Mouse (Mus musculus) intestine, embryonic 14.5 days (tissue): ENCODE measurements at regions not wholly inside any gene's neighbourhood (a gene's known extent, or its start where the extent isn't known, plus 50 kb on each side); places are given as distances from the start of the nearest gene placed in this dataset.

ENCODE experiments used
- ATAC-seq: fragments of 200-750 bp; cut with Nextera tagmentation; replicated peaks from 2 replicates; pipeline ENCODE4 v1.8.0; 2017; ENCODE audit warnings: low read depth, moderate number of reproducible peaks, moderate TSS enrichment, moderate library complexity; ENCODE audit not compliant: low FRiP score, low TSS enrichment
- DNase-seq: peaks from one replicate; pipeline ENCODE4 v3.0.0-alpha.2; 2018; ENCODE audit warnings: low spot score
- H3K27ac ChIP-seq: fragments of 300-500 bp; sonication (generic); 2 replicates; pipeline ENCODE4 v1.5.1; 2014; ENCODE audit warnings: low read depth, mild to moderate bottlenecking, control low read depth
- H3K27me3 ChIP-seq: fragments of 300-500 bp; sonication (generic); replicated peaks from 2 replicates; pipeline ENCODE4 v1.6.1; 2014; ENCODE audit warnings: low read length, control low read depth; ENCODE audit not compliant: control insufficient read depth, insufficient read depth
- H3K36me3 ChIP-seq: fragments of 300-500 bp; sonication (generic); 2 replicates; pipeline ENCODE4 v1.6.1; 2014; ENCODE audit warnings: low read length, control low read depth; ENCODE audit not compliant: control insufficient read depth, insufficient read depth
- H3K4me1 ChIP-seq: fragments of 300-500 bp; sonication (generic); replicated peaks from 2 replicates; pipeline ENCODE4 v1.6.1; 2014; ENCODE audit warnings: low read length, control low read depth, mixed read lengths; ENCODE audit not compliant: control insufficient read depth, insufficient read depth
- H3K4me2 ChIP-seq: fragments of 300-500 bp; sonication (generic); 2 replicates; pipeline ENCODE4 v1.6.1; 2014; ENCODE audit warnings: low read length
- H3K4me3 ChIP-seq: fragments of 300-500 bp; sonication (generic); 2 replicates; pipeline ENCODE4 v1.5.1; 2014; ENCODE audit warnings: low read depth, low read length, control low read depth, mixed read lengths
- H3K9ac ChIP-seq: fragments of 300-500 bp; sonication (generic); 2 replicates; pipeline ENCODE4 v1.6.1; 2014; ENCODE audit warnings: mild to moderate bottlenecking, low read length
- H3K9me3 ChIP-seq: fragments of 300-500 bp; sonication (generic); 2 replicates; pipeline ENCODE4 v1.6.1; 2016; ENCODE audit warnings: low read length, control low read depth; ENCODE audit not compliant: control insufficient read depth
- WGBS: fragments of 180-500 bp; shearing (Covaris S2); extraction: QIAGEN DNeasy Blood & Tissue Kit; methylation state at CpG from one replicate; pipeline ENCODE4 v1.1.7; 2014; 5-methylcytosine and 5-hydroxymethylcytosine counted together

GRCm38 (mm10) chr5:28807950-28808349 is 340.9 kb upstream of the Shh start:
- no peak for DNase-seq
- no peaks in the 10 kb centered on the region for H3K27me3 ChIP-seq

GRCm38 (mm10) chr5:28799464-28799863 is 332.4 kb upstream of the Shh start:
- WGBS = 74% methylated on average over 2 of the region's 2 CpGs
- Histone ChIP-seq H3K4me1 (no peaks in the 10 kb centered on the region), H3K9me3 (no peaks in the 10 kb centered on the region), H3K27me3 (no peaks in the 10 kb centered on the region), H3K27ac (no peak overlapping the region), H3K4me3 (no peak overlapping the region), H3K9ac (no peak overlapping the region), H3K4me2 (no peak overlapping the region), H3K36me3 (no peaks in the 10 kb centered on the region)
- ATAC-seq (no peak), DNase-seq (no peak)

More at GRCm38 (mm10) chr5:28807950-28808349, 340.9 kb upstream of the Shh start:
- no peak for ATAC-seq
- no peak overlapping the region for H3K9ac ChIP-seq
- H3K36me3 ChIP-seq = no peaks in the 10 kb centered on the region
- H3K4me3 ChIP-seq = no peak overlapping the region
- H3K4me2 ChIP-seq = no peak overlapping the region
- H3K9me3 ChIP-seq = no peaks in the 10 kb centered on the region
- no peaks in the 10 kb centered on the region for H3K4me1 ChIP-seq
- 59% methylated on average over 5 of the region's 5 CpGs for WGBS
- no peak overlapping the region for H3K27ac ChIP-seq

- H3K36me3 ChIP-seq = no peaks in the 10 kb centered on the region
- ATAC-seq (no peak), DNase-seq (no peak)
- H3K27me3 ChIP-seq = no peaks in the 10 kb centered on the region
- no peaks in the 10 kb centered on the region for H3K4me1 ChIP-seq
- no peak overlapping the region for H3K4me2 ChIP-seq
- no peak overlapping the region for H3K27ac ChIP-seq
- H3K9me3 ChIP-seq = no peaks in the 10 kb centered on the region
- 72% methylated on average over 1 of the region's 1 CpGs for WGBS
- no peak overlapping the region for H3K4me3 ChIP-seq
- no peak overlapping the region for H3K9ac ChIP-seq
Observed at GRCm38 (mm10) chr5:28798361-28798760, 331.3 kb upstream of the Shh start.

- Histone ChIP-seq H3K36me3 (no peaks in the 10 kb centered on the region), H3K27ac (no peak overlapping the region), H3K9ac (no peak overlapping the region), H3K4me2 (no peak overlapping the region), H3K4me3 (no peak overlapping the region), H3K27me3 (no peaks in the 10 kb centered on the region), H3K4me1 (no peaks in the 10 kb centered on the region), H3K9me3 (no peaks in the 10 kb centered on the region)
- WGBS = 92% methylated on average over 6 of the region's 6 CpGs
- ATAC-seq (no peak; the same call in 1 of the 2 replicates), DNase-seq (no peak)
Observed at GRCm38 (mm10) chr5:28795130-28795758, 328.2 kb upstream of the Shh start.

GRCm38 (mm10) chr5:28793781-28794180 is 326.7 kb upstream of the Shh start:
- ATAC-seq (no peak), DNase-seq (no peak)
- no peak overlapping the region for H3K4me3 ChIP-seq
- H3K27ac ChIP-seq = no peak overlapping the region
- no peak overlapping the region for H3K4me2 ChIP-seq
- no peaks in the 10 kb centered on the region for H3K9me3 ChIP-seq
- no peaks in the 10 kb centered on the region for H3K36me3 ChIP-seq
- 73% methylated on average over 2 of the region's 2 CpGs for WGBS
- H3K4me1 ChIP-seq = no peaks in the 10 kb centered on the region
- no peaks in the 10 kb centered on the region for H3K27me3 ChIP-seq
- H3K9ac ChIP-seq = no peak overlapping the region

GRCm38 (mm10) chr5:28785347-28786060 is 318.4 kb upstream of the Shh start:
- H3K9me3 ChIP-seq = no peaks in the 10 kb centered on the region
- no peaks in the 10 kb centered on the region for H3K36me3 ChIP-seq
- no peaks in the 10 kb centered on the region for H3K27me3 ChIP-seq
- H3K4me1 ChIP-seq = no peaks in the 10 kb centered on the region
- H3K4me3 ChIP-seq = no peak overlapping the region
- no peak overlapping the region for H3K9ac ChIP-seq
- DNase-seq = no peak
- WGBS = 84% methylated on average over 11 of the region's 11 CpGs
- no peak overlapping the region for H3K27ac ChIP-seq
- H3K4me2 ChIP-seq = no peak overlapping the region
- ATAC-seq = no peak

GRCm38 (mm10) chr5:28784339-28784966 is 317.4 kb upstream of the Shh start:
- H3K36me3 ChIP-seq = no peaks in the 10 kb centered on the region
- no peak overlapping the region for H3K4me2 ChIP-seq
- no peaks in the 10 kb centered on the region for H3K27me3 ChIP-seq
- H3K9ac ChIP-seq = no peak overlapping the region
- no peak overlapping the region for H3K27ac ChIP-seq
- WGBS = 92% methylated on average over 6 of the region's 6 CpGs
- ATAC-seq = no peak
- H3K4me3 ChIP-seq = no peak overlapping the region
- no peaks in the 10 kb centered on the region for H3K9me3 ChIP-seq
- no peaks in the 10 kb centered on the region for H3K4me1 ChIP-seq
- no peak for DNase-seq

GRCm38 (mm10) chr5:28775648-28776359 is 308.7 kb upstream of the Shh start:
- Histone ChIP-seq H3K4me3 (no peak overlapping the region), H3K36me3 (no peaks in the 10 kb centered on the region), H3K27ac (no peak overlapping the region), H3K9me3 (no peaks in the 10 kb centered on the region), H3K9ac (no peak overlapping the region), H3K4me1 (no peaks in the 10 kb centered on the region), H3K4me2 (no peak overlapping the region), H3K27me3 (no peaks in the 10 kb centered on the region)
- WGBS = 85% methylated on average over 2 of the region's 2 CpGs
- DNase-seq (no peak), ATAC-seq (no peak)
